Mouse (Mus musculus): ENCODE results near the gene Crtc1. TPM values are rescaled to one million over a fixed set of nuclear protein-coding genes. Genes with fewer than 3 reads are reported as not detected.

Crtc1 gene
- 100 to 1,000 TPM; 120 to 139 TPM for total RNA-seq (2021)

DNA sequence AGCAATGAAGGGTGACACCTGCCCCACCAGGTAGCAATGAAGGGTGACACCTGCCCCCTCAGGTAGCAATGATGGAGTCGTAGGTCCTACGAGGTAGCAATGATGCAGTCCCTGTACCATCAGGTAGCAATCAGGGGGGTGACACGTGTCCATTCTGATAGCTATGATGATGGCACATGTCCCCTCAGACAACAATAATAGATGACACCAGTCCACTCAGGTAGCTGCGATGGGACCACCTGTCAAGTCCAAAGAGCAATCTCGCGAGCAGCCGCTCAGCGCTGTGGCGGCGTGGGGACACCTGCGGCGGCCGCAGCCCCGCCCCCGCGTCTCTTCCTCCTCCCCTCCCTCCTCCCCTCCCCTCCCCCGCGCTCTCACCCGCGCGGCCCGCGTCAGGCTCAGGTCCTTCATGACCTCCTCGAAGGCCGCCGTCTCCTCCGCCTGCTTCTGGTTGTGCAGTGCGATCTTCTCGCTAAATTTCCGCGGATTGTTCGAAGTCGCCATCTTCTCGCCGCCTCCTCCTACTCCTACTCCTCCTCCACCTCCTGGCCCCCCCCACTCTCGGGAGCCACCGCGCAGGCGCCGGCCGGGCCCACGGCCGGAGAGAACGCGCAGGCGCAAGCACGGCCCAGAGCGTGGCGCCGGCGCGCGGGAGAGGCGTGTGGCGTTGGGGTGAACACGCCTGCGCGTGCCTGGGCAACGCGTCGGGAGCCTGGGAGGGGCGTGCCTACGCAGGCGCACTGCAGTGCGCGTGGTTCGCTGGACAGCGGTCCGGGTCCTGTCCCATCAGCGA, at the start of gene Crtc1:
TSS of gene Crtc1 (minus strand) at position 525 of the 793 bp plus-strand sequence.
- intact Hi-C loops (cut with DNase I): loop anchor here (1.0 kb wide), 1 partner anchor 21 kb away; no protein-coding TSS in a partner anchor
- peak; percentile 96 for DNase-seq (ENCODE audit: low spot score in 2 of 2)

DNA sequence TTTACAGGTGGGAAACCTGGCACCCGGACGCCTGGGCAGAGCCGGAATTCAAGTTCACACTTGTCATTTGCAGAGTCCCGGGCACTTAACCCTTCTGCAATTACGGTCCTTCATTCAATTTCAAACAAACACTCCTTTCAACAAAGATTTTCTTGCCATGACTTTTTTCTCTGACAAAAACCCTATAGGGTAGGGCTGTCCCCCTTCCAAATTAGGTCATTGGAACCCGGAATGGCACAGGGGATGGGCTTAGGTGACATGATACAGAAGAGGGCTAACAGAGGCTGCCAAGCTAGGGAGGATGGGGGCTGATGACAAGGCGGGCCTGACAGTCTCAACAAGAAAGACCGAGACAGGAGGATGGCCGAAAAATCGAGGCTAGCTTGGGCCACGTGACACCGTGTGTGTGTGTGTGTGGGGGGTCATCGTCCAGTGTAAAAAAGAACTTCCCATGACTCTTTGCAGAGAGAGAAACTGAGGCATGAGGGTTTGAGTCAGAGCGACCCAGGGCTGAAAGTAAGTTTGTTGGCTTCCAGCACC, 49.6 kb upstream of the Crtc1 start:
- intact Hi-C loops (cut with DNase I): loop anchor here (5.0 kb wide), 1 partner anchor 72 kb away; no protein-coding TSS in a partner anchor
- DNase-seq (ENCODE audit: low spot score in 2 of 2): no peak

DNA sequence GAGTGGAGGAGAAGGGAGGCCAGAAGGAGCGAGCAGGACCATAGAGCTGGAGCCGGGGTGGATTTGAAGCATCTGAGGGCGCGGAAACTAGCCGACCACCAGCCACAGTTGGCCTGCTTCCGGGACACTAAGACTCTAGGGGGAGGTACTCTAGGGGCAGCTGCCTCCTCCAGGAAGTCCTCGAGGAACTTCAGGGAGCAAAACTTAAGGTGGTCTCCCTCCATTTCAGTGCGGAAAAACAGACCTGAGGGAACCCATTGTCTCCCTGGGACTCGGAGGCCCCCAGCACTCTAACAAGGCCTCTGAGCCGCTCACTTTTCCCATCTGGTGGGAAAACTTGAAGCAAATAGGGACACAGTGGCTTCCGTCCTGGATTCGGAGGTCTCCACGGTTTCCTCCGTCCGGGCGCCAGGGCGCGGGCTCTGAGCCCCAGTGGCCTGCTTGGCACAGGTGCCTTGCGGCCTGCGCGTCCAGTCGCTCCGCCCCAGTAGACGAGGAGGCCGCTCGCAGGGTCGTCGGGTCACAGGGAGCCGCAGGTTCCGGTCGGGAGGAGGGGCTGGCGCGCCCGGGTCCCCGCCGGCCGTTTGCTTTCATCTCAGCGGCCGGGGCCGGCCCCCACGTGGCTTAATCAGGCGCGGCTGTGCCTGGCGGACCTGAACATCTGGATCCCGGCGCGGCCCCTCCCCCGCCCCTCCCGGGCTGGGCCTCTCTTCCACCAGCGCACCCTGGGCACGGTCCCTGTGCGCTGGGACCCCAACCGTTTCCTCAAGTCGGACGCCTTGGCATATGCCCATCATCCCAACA, 48.8 kb upstream of the Crtc1 start:
- intact Hi-C loops (cut with DNase I): loop anchor here (5.0 kb wide), 1 partner anchor 71 kb away; no protein-coding TSS in a partner anchor
- no peak for DNase-seq (ENCODE audit: low spot score in 2 of 2)

DNA sequence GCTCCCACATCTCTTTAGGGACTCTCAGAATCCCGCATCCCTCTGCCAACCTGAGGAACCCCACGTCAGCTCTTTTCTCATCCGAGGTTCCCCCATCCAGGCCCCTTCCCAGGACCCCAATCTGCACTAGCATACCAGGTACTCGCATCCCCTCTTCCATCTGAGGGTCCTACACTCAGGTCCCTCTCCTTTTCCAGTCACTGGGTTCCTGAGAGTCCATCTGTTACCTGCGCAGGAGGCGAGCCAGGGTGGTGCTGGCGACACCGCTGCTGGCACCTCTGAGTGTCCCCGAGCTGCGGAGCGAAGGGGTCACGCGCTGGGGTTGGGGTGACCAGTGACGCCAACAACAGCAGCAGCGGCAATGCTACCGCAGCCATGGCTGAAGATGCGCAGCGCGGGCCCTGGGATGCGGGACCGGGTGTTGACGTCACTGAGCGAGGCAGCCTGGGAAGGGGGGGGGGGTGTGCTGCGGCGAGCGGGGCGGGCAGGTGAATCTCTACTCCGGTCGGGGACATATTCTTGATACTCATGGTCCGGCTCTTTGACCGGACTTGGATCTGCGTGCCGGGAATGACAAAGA, 47.7 kb upstream of the Crtc1 start, which contains the start of gene Tmem59l:
TSS of gene Tmem59l (minus strand) at position 418 of the 580 bp plus-strand sequence.
- DNase-seq (ENCODE audit: low spot score in 2 of 2): peak; percentile 63 to 64
- intact Hi-C loops (cut with DNase I): loop anchor here (5.0 kb wide), 1 partner anchor 70 kb away; no protein-coding TSS in a partner anchor

DNA sequence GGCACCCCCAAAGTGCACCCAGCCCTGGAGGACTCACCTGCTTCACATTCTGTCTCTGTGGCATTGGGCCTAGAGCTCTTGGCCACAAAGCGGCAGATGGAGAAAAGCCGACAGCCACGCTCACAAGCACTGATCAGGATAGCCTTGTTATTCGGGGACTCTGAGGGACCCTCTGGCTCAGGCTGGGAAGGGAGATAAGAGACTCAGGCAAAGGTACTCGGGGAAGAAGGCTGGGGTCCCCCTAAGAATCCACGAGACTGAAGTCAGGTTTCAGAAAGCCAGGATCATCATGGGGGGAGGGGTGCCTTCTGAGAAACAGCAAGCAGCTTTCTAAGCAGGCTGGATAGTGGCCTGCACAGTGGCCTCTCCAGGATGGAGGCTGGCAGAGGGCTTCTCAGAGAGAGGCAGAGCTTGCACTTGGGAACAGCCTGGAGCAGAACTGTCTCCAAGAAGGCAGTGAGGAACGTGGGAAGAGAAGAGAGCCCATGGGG, 46.9 kb upstream of the Crtc1 start:
- peak in 1 of 2 experiments; percentile 37 for DNase-seq (ENCODE audit: low spot score in 2 of 2)
- intact Hi-C loops (cut with DNase I): loop anchor here (5.0 kb wide), 1 partner anchor 69 kb away; no protein-coding TSS in a partner anchor

DNA sequence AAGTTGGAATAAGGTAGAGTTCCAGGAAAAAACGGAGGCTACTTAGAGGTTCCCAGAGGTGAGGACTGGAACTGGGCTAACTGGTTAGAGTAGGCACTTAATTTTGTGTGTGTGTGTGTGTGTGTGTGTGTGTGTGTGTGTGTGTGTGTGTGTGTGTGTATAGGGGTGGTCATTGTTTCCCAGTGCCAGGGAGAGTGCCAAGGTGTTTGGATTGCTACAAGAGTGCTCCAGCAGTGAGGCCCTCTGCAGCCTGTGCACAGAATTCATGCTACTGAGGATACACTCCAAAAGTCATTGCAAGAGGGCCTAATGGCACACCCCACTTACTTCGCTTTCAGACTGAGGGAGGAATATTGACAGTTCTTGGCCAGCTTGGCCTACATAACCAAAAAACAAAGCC, 43.6 kb upstream of the Crtc1 start:
- intact Hi-C loops (cut with DNase I): no loop called here

DNA sequence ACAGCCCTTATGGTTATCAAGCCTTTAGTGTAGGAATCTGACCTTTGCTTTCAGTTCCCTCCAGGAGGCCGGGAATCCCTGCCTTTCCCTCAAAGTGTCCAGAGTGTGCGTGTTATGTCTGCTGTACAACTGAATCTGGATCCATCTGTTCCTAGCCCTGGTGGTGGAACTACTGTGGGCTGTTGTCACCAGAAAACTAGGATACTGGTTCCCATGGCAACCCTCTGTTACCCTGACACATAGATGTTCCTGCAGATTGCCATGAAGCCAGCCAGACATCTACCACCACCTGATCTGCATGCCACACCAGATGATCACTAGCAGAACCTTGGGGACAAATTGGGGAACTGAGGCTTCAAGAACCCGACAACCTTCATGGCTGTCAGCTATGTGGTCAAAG, 42.5 kb upstream of the Crtc1 start:
- intact Hi-C loops (cut with DNase I): no loop called here
- peak; percentile 73 to 94 for DNase-seq (ENCODE audit: low spot score in 2 of 2)

More for the DNA sequence above, 43.6 kb upstream of the Crtc1 start:
- DNase-seq (ENCODE audit: low spot score in 2 of 2): no peak

DNA sequence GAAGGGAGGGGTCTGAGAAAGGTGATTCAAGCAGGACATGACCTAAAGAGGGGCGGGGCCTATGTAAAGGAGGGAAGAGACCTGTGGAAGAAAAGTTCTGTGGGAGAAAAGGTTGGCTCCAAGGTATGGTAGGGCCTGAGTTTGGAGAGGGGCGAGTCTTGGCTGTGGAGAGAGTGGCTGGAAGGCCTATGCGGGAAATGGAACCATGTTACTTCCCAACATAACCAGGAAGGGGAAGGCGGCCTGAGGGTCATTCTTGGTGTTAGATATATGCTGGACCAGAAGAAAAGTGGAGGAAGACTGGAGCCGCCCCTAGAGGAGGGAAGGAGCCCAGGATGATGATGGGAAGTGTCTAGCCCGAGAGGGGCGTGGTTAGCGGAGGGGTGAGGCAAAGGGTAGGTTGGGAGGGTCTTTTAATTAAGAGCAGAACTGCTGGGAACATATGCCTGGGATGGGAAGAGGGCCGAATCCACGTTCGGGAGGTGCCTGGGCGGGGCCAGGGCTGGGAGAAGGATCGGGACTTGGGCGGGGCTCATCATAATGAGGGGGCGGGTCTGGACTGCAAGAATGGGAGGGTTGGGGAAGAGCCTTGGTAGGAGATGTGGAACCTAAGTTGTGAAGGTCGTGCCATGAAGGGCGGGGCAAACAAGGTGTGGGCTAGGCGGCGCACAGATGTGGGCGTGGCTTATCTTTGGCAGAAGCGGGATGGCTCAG, 38.0 kb upstream of the Crtc1 start:
- DNase-seq (ENCODE audit: low spot score in 2 of 2): no peak
- intact Hi-C loops (cut with DNase I): no loop called here

DNA sequence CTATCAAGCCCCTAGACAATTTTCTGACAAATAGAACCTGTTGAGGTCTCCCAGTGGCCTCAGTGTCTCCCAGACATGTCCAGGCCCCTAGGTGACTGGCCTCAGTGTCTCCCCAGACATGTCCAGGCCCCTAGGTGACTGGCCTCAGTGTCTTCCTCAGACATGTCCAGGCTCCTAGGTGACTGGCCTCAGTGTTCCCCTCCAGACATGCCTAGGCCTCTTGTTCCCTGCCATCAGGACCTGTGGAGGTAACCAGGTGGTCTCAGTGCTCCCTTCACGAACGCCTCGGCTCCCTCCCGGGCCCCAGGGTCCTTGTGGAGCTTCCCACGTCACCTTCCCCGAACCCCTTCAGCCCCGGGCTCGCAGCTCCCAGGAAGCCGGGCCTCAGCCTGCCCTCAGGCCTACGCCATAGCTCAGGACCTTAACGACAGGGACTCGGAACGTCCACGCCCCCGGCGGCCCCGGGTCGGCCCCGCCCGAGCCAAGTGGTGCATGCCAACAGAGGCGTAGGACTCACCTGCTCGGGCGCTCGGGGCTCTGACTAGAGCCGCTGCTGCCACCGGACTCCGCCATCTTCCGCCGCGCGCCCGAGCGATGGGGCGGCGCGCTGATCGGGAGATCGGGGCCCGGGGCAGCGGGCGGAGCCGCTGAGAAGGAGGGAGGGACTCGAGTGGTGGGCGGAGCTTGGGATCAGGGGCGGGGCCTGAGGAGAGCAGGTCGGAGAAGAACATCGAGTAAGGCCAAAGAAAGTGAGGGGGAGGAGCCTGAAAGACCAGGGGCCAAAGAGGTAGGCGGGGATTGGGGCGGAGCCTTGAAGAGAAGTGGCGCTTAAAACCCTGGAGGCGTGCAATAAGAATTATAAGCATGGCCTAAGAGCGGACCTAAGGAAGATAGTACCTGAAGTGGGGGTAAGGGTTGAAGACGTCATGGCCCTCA, 37.2 kb upstream of the Crtc1 start, which contains the start of gene Klhl26:
TSS of gene Klhl26 (minus strand) at position 636 of the 936 bp plus-strand sequence.
- DNase-seq (ENCODE audit: low spot score in 2 of 2): peak; percentile 86 to 93
- intact Hi-C loops (cut with DNase I): no loop called here

DNA sequence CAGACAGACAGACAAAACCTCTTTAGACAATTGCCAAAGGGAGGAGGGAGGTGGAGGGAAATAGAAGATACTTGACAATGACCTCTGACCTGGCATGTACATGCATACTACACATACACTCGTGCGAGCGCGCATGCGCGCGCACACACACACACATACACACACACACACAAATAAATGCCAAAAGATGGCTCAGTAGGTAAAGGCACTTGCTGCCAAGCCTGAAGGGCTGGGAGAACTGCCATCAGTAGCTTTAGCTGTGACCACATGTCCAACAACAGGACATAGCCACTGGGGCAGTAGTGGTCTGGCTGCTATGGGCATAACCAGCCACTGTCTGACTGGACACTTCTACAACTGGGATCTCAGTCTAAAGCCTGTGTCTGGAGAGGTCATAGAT, 32.5 kb upstream of the Crtc1 start:
- no peak for DNase-seq (ENCODE audit: low spot score in 2 of 2)
- intact Hi-C loops (cut with DNase I): no loop called here

DNA sequence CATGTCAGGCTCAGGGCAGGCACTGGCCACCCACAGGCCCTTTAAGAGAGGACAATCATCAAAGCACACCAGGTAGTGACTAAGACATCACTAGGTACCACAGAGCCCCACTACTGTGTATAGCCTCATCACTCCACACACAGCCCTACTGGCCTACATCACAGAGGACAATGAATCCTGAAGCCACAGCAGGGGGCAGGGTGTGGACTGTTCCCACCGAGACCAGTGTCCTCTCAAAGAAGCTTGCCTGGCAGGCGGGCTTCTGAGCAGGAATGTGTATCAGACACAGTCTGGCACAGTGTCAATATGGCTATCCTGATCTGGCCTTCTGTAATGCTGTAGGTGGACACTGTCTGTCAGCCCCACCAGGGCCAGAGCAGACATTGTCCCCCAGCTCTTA, 30.6 kb upstream of the Crtc1 start:
- intact Hi-C loops (cut with DNase I): no loop called here
- DNase-seq (ENCODE audit: low spot score in 2 of 2): no peak

DNA sequence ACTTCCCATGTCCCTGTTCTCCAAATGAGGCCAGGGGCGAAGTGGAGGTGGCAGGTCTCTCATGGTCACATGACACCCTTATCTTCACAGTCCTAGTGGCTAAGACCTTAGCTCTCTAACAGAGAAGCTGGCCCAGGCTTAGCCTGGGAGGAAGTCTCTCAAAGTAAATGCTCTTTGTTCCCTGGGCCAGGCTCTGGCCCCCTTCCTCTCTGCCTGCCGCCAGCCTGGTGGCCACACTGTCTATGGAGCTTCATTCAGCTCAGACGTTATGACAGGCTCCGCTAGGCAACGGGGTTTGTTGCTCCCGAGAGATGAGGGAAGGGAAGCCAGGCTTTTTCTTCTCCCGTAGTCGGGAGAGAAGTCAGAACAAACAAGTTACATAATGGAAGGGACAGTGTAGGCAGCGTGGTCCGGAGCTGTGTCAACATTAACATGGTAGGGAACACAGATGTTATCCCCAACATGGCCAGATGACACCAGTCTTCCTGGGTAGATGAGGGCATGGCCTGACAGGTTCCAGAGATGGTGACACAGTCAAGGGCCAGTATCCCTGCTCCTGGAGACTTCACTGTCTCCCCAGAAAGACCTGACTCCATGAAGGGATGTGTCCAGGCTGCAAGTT, 30.0 kb upstream of the Crtc1 start:
- no peak for DNase-seq (ENCODE audit: low spot score in 2 of 2)
- intact Hi-C loops (cut with DNase I): no loop called here

DNA sequence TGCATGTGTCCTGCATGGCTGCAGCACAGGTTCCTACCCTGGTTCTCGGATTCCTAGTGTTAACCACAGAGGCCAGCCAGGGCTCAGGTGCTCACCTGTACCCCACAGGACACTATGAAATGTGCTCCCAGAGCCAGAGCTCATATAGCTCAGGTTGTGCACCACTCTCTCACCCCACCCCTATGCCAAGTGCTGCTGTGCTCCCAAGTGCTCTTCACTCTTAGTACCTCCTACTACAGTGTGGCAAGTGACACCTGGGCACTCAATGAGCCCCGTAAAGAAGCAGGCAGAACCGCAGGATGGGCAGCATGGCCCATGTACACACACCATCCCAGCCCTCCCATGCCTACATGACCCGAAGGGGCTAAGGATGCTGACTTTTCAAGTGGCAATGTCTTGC, 29.4 kb upstream of the Crtc1 start:
- intact Hi-C loops (cut with DNase I): no loop called here
- DNase-seq (ENCODE audit: low spot score in 2 of 2): no peak

DNA sequence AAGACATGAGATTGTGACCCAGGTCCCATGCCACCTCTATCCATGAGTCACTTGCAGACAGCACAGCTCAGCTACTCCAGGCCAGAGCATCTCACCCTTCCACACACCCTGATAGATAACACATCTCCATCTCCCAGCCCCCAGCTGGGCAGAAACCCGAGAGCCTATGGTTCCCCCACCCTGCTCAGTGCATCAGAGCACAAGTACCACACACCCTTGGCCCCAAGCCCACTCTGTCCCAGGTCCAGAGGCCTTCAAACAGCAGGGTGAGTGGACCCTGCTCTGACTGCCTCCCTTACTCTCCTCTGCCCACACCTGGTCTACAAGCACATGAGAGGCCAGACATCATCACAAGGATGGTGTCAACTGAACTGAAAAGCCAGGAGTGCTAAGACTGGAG, 28.5 kb upstream of the Crtc1 start:
- intact Hi-C loops (cut with DNase I): no loop called here
- no peak for DNase-seq (ENCODE audit: low spot score in 2 of 2)

DNA sequence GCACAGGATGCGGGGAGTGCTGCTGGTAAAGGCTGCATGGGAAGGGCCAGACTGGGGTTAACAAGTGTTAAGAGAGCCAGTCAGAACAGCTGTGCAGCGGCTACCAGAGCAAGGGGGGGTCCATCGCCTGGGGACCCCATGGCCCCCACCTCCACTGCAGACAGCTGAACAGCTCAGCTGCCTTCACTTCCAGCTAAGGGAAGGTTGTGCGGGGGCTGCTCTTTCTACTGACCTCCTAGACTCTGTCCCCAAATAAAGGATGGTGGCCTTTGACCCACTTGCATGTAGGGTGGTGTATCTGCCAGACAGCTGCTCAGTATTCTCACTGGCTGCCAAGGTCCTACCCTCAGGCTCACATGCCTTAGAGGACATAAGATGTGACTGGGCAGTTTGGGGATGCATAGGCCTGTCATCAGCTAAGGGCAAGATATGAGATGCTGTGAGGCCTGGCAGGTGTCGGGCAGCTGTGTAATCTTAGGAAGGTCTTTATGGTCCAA, 27.9 kb upstream of the Crtc1 start:
- no peak for DNase-seq (ENCODE audit: low spot score in 2 of 2)

DNA sequence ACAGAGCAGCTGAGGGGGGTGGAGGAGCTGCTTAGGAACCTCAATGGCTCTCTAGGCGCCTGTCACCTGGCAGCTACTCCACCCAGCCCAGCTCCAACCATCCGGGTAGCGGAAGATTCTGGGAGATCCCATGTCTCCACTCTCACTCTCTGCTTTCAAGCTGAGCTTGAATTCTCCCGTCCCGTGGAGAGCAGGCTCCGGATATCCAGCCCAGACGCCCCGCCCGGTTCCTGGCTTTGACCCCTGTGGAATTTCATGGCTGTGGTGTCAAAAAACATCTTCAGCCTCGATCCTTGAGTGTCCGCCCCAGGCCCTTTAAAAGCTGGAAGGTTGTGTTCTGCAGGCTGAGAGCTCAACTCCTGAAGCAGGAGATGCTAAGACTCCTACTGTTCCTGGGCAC, 27.4 kb upstream of the Crtc1 start:
- no peak for DNase-seq (ENCODE audit: low spot score in 2 of 2)
- intact Hi-C loops (cut with DNase I): no loop called here

More for the DNA sequence above, 27.9 kb upstream of the Crtc1 start:
- intact Hi-C loops (cut with DNase I): no loop called here

DNA sequence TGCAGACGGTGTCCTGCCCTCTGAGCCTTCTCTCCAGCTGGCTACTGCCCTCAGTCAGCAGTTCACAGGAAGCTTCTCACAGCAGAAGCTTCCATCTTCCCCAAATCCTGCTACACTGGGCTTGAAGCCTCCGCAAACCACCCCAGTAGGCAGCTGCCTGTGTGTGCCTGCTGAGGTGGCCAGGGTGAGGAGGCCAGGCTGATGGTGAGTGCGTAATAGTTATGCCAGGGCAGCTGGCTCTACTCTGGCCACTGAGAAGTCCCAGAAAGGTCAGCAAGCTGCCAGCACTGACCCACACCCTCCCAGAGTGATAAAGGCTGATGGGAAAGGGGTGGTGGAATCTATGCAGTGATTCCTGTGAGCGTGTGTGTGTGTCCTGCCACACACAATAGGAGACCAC, 26.9 kb upstream of the Crtc1 start:
- intact Hi-C loops (cut with DNase I): no loop called here
- DNase-seq (ENCODE audit: low spot score in 2 of 2): no peak

All from left cerebral cortex, postnatal 25 days (tissue).